Mouse (Mus musculus) midbrain, embryonic 16.5 days (tissue): ENCODE results near the gene Nr2f2. TPM values are rescaled to one million over a fixed set of nuclear protein-coding genes. Genes with fewer than 3 reads are reported as not detected.
A peak's percentile ranks its signal among the peaks of the same experiment; 100 is the strongest.

Experiments used
- ATAC-seq: fragments of 200-750 bp; cut with Nextera tagmentation; 2 replicates; pipeline ENCODE4 v1.8.0; 2017; ENCODE audit warnings: moderate TSS enrichment
- H3K27ac ChIP-seq: fragments of 300-500 bp; sonication (generic); 2 replicates; pipeline ENCODE4 v1.5.1; 2014; ENCODE audit warnings: mild to moderate bottlenecking, low read length, mixed read lengths
- H3K27me3 ChIP-seq: fragments of 300-500 bp; sonication (generic); 2 replicates; pipeline ENCODE4 v1.6.1; 2014; ENCODE audit warnings: low read depth, low read length, mixed read lengths; ENCODE audit not compliant: control insufficient read depth, insufficient read depth
- H3K36me3 ChIP-seq: fragments of 300-500 bp; sonication (generic); 2 replicates; pipeline ENCODE4 v1.6.1; 2014; ENCODE audit warnings: mild to moderate bottlenecking, low read length, moderate library complexity, mixed read lengths; ENCODE audit not compliant: control insufficient read depth, insufficient read depth
- H3K4me1 ChIP-seq: fragments of 300-500 bp; sonication (generic); 2 replicates; pipeline ENCODE4 v1.6.1; 2014; ENCODE audit warnings: mild to moderate bottlenecking, low read length, mixed read lengths; ENCODE audit not compliant: control insufficient read depth, insufficient read depth
- H3K4me2 ChIP-seq: fragments of 300-500 bp; sonication (generic); 2 replicates; pipeline ENCODE4 v1.6.1; 2014; ENCODE audit warnings: mild to moderate bottlenecking, low read length, mixed read lengths
- H3K4me3 ChIP-seq: fragments of 300-500 bp; sonication (generic); 2 replicates; pipeline ENCODE4 v1.5.1; 2014; ENCODE audit warnings: low read depth, mild to moderate bottlenecking, low read length, moderate library complexity, mixed read lengths
- H3K9ac ChIP-seq: fragments of 300-500 bp; sonication (generic); 2 replicates; pipeline ENCODE4 v1.6.1; 2014; ENCODE audit warnings: low read depth, low read length, mixed read lengths
- H3K9me3 ChIP-seq: fragments of 300-500 bp; sonication (generic); replicated peaks from 2 replicates; pipeline ENCODE4 v1.6.1; 2014; ENCODE audit warnings: mild to moderate bottlenecking, low read length, mixed read lengths; ENCODE audit not compliant: control insufficient read depth, poor library complexity, severe bottlenecking
- WGBS: fragments of 180-500 bp; shearing (Covaris S2); extraction: QIAGEN DNeasy Blood & Tissue Kit; methylation state at CpG from one replicate; pipeline ENCODE4 v1.1.7; 2014; 5-methylcytosine and 5-hydroxymethylcytosine counted together
- polyA plus RNA-seq: library from polyadenylated mRNA; unstranded; fragments of >200 nt; fragmentation: Nextera tagmentation; extraction: Ambion mirVana; gene quantifications from 2 replicates; pipeline ENCODE4 v1.2.1, GENCODE M21; 2015

Nr2f2 gene
- polyA plus RNA-seq, 1 experiment from 2014 or later: 78.0 TPM

- no peak overlapping the region for H3K4me2 ChIP-seq
- 63% methylated on average over 2 of the region's 2 CpGs for WGBS
- no peaks in the 10 kb centered on the region for H3K4me1 ChIP-seq
- H3K27ac ChIP-seq: no peak overlapping the region
- no peak overlapping the region for H3K9ac ChIP-seq
- H3K27me3 ChIP-seq: no peaks in the 10 kb centered on the region
- H3K9me3 ChIP-seq: no peaks in the 10 kb centered on the region
- H3K4me3 ChIP-seq: no peak overlapping the region
- no peaks in the 10 kb centered on the region for H3K36me3 ChIP-seq
- ATAC-seq: no peak
Observed at GRCm38 (mm10) chr7:70405466-70405865, 38.9 kb upstream of the Nr2f2 start.

- WGBS: 79% methylated on average over 4 of the region's 4 CpGs
- H3K4me1 ChIP-seq: no peaks in the 10 kb centered on the region
- ATAC-seq: no peak
- H3K27ac ChIP-seq: no peak overlapping the region
- no peaks in the 10 kb centered on the region for H3K36me3 ChIP-seq
- H3K4me2 ChIP-seq: no peak overlapping the region
- no peak overlapping the region for H3K9ac ChIP-seq
- no peak overlapping the region for H3K4me3 ChIP-seq
- no peaks in the 10 kb centered on the region for H3K9me3 ChIP-seq
- no peaks in the 10 kb centered on the region; the same call in none of the 2 replicates for H3K27me3 ChIP-seq
Observed at GRCm38 (mm10) chr7:70382828-70383227, 16.3 kb upstream of the Nr2f2 start.

- Histone ChIP-seq H3K4me1 (no peaks in the 10 kb centered on the region), H3K4me2 (peak overlapping the region; percentile 27; the same call in 1 of the 2 replicates), H3K9ac (no peak overlapping the region), H3K4me3 (peak overlapping the region; percentile 10; the same call in 1 of the 2 replicates), H3K27me3 (no peaks in the 10 kb centered on the region; the same call in none of the 2 replicates), H3K9me3 (no peaks in the 10 kb centered on the region), H3K27ac (no peak overlapping the region), H3K36me3 (no peaks in the 10 kb centered on the region)
- ATAC-seq: 0 out of 2 replicates have a peak, but pooled peaks have one; percentile 60
- 29% methylated on average over 14 of the region's 14 CpGs for WGBS
Observed at GRCm38 (mm10) chr7:70381409-70382244, 15.1 kb upstream of the Nr2f2 start.

- no peak overlapping the region for H3K9ac ChIP-seq
- no peak overlapping the region for H3K27ac ChIP-seq
- WGBS: 62% methylated on average over 3 of the region's 3 CpGs
- H3K4me1 ChIP-seq: no peaks in the 10 kb centered on the region
- no peak overlapping the region for H3K4me2 ChIP-seq
- no peak for ATAC-seq
- H3K9me3 ChIP-seq: no peaks in the 10 kb centered on the region
- no peaks in the 10 kb centered on the region for H3K36me3 ChIP-seq
- H3K27me3 ChIP-seq: no peaks in the 10 kb centered on the region; the same call in none of the 2 replicates
- no peak overlapping the region for H3K4me3 ChIP-seq
Observed at GRCm38 (mm10) chr7:70380943-70381342, 14.4 kb upstream of the Nr2f2 start.

DNA sequence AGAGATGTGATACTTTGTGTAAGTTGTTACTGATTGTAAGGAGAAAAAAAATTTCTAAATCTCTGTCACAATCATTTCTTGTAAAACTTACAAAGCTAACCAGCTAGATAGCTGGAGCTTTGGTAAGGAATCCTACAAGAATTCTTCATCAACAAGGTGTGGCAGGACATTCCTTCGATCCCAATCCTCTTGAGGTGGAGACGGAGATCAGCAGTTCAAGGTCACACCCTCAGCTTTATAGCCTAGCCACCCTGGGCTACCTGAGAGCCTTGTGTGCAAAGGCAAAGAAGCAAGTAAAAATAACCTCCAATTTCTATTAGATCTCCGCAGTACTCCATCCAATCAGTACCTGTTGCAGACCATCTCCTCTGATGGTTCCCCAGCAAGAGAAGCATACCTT is 13.7 kb upstream of the Nr2f2 start:
- Histone ChIP-seq H3K9me3 (no peaks in the 10 kb centered on the region), H3K36me3 (no peaks in the 10 kb centered on the region), H3K4me1 (no peaks in the 10 kb centered on the region), H3K27ac (no peak overlapping the region), H3K9ac (no peak overlapping the region), H3K4me2 (no peak overlapping the region), H3K27me3 (peaks cover 2% of the 10 kb centered on the region), H3K4me3 (no peak overlapping the region)
- no peak for ATAC-seq
- WGBS: 92% methylated on average over 3 of the region's 3 CpGs

DNA sequence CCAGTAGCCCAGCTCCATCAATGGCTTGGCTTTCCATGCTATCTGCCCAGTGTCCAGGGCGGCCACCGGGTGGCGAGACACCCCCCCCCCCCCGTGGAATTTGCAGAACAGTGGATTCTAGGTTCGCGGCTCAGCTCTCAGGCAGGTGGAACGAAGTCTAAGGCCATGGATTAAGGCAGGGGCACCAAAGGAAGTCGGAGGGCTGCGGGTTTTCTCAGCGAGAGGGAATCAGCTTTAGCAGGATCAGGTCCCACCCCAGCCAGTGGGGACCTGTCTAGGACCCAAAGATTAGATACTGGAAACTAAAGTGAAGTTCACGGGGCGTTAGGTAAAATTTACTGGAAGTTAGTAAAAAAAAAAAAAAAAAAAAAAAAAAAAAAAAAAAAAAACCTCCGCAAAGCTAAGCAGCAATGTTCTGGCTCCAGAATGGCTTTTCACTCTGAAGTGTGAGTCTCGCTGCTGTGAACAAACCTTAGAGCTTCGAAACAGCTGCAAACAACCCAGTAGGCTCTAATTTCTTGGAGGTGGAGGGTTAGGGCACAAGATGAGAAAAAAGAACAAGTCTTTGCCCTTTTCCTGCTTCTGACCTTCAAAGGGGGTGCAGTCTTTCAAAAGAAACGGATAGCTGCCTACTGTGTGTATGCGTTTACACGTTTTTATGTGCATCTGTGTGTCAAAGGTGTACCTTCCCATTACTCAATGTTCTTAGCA is 4.2 kb upstream of the Nr2f2 start:
- H3K27ac ChIP-seq: peak overlapping the region; percentile 81
- H3K4me1 ChIP-seq: peaks cover 6% of the 10 kb centered on the region; the same call in 1 of the 2 replicates
- peak overlapping the region; percentile 54 for H3K4me2 ChIP-seq
- H3K4me3 ChIP-seq: peak overlapping the region; percentile 34
- H3K27me3 ChIP-seq: peaks cover 40% of the 10 kb centered on the region
- H3K36me3 ChIP-seq: no peaks in the 10 kb centered on the region
- H3K9ac ChIP-seq: peak overlapping the region; percentile 61; the same call in 1 of the 2 replicates
- 4% methylated on average over 18 of the region's 18 CpGs for WGBS
- no peaks in the 10 kb centered on the region for H3K9me3 ChIP-seq
- ATAC-seq: no peak

DNA sequence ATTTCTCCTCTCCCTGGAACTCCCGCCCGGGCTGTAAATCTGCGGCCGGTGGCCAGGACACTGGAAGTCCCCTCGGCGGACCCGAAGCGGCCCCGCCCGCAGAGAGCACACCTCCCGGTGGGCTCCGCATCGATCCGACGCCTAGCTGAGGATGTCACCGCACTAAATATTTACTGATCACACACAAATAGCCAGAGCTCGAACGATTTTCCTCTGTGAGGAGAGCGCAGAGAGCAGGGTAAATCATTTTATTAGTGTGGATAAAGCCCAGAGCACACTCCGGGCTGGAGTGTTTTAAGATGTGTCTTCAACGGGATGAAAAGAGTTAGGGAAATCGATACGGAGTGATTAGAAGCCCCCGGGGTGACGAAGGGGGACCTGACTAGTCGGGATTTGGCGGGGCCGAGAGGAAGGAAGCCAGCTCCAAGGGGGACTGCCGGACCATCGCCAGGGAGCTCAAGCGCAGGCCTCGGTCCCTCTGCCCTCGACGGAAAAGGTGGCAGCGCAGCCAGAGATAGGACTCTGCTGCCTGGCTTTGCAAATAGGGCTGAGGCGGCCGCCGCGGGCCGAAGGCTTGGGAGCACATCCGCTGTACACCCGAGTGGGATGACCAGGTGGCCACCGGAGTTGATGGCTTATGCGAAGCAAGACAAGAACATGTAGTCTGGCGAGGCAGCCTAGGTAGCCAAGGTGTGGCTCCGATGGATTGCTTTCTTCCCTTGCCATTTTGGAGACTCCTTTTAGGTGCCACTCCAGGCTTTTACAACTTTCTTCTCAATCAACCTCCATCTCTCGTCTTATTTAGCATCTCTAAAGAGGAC is 3.4 kb upstream of the Nr2f2 start:
- peaks cover 38% of the 10 kb centered on the region for H3K27me3 ChIP-seq
- H3K4me3 ChIP-seq: peak overlapping the region; percentile 34
- H3K4me2 ChIP-seq: peak overlapping the region; percentile 54
- H3K4me1 ChIP-seq: peaks cover 6% of the 10 kb centered on the region; the same call in 1 of the 2 replicates
- H3K36me3 ChIP-seq: no peaks in the 10 kb centered on the region
- H3K27ac ChIP-seq: peak overlapping the region; percentile 81
- 1% methylated on average over 47 of the region's 47 CpGs for WGBS
- no peak for ATAC-seq
- H3K9ac ChIP-seq: peak overlapping the region; percentile 61
- H3K9me3 ChIP-seq: no peaks in the 10 kb centered on the region

- 1% methylated on average over 37 of the region's 37 CpGs for WGBS
- peak overlapping the region; percentile 61 for H3K9ac ChIP-seq
- H3K9me3 ChIP-seq: no peaks in the 10 kb centered on the region
- H3K36me3 ChIP-seq: no peaks in the 10 kb centered on the region
- peak overlapping the region; percentile 54 for H3K4me2 ChIP-seq
- peaks cover 41% of the 10 kb centered on the region for H3K27me3 ChIP-seq
- peaks cover 6% of the 10 kb centered on the region; the same call in 1 of the 2 replicates for H3K4me1 ChIP-seq
- peak overlapping the region; percentile 81 for H3K27ac ChIP-seq
- H3K4me3 ChIP-seq: peak overlapping the region; percentile 34
- no peak for ATAC-seq
Observed at GRCm38 (mm10) chr7:70369061-70369730, 2.7 kb upstream of the Nr2f2 start.
